In the genomic region with DNA sequence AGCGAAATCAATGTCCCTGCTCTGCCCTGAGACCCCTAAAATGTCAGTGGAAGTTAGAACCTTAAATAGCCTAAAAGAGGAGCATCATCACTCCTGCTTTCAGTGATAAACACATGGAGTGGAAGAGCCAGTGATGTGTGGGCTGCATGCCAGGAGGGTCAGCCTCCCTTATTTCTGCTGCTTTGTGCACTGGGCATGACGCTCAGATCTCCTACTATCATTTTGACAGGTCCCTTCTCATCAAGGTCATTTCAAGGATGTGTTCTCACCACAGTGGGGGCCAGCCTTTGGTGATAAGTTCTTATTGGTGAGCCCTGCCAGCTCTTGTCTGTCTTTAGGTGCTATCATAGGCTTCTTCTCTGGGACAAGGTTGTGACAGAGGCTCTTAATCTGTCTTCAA, we compare ENCODE assay signal across 27 mouse cellular contexts.
DNase-seq lines count a peak whose midpoint lies in the region; ATAC-seq and TF ChIP-seq lines count a peak whose summit lies in the region.
"Had no signal": no experiment of that assay in that cellular context is flagged by ENCODE, and none has a peak within 500 bp of the region (broad histone marks: within the 10 kb centered on the region; RNA-seq: fewer than 3 reads in every experiment).

No protein-coding gene starts in this region.

- ATAC-seq in heart, embryonic 11.5 days (replicated peaks; ENCODE audit: insufficient number of reproducible peaks, low FRiP score, low TSS enrichment) = peak; percentile 49; the same call in 1 of the 2 replicates
- ATAC-seq in heart, embryonic 15.5 days (replicated peaks; ENCODE audit: insufficient number of reproducible peaks, insufficient read depth, low FRiP score, low read depth) = peak; percentile 39; the same call in 1 of the 2 replicates
- ATAC-seq in heart, embryonic 12.5 days (ENCODE audit: insufficient number of reproducible peaks, low FRiP score) = no peak
- peak; percentile 52; the same call in 1 of the 2 replicates for ATAC-seq in kidney, embryonic 14.5 days (ENCODE audit: low FRiP score, low TSS enrichment)
- ATAC-seq in lung, embryonic 14.5 days (ENCODE audit: insufficient read depth) = no peak
- ATAC-seq: forebrain, embryonic 13.5 days; forebrain, embryonic 16.5 days; hindbrain, postnatal 0 days; inflammation-experienced regulatory T-cells, adult 6 months; Patski had no signal

- no peak overlapping the region for H3K4me2 ChIP-seq in heart, embryonic 11.5 days
- no peak overlapping the region for H3K4me2 ChIP-seq in heart, embryonic 15.5 days
- H3K4me2 ChIP-seq in heart, embryonic 12.5 days = no peak overlapping the region
- no peak overlapping the region for H3K4me2 ChIP-seq in kidney, embryonic 14.5 days (replicated peaks; ENCODE audit: low read depth, low read length)
- H3K4me2 ChIP-seq in lung, embryonic 14.5 days = no peak overlapping the region
- H3K4me2 ChIP-seq: forebrain, embryonic 13.5 days; hindbrain, embryonic 14.5 days had no signal

- no peak overlapping the region for H3K9ac ChIP-seq in heart, embryonic 11.5 days (ENCODE audit: low read depth, low read length)
- H3K9ac ChIP-seq in heart, adult 2 months (ENCODE audit: low read depth, low read length) = no peak overlapping the region
- H3K9ac ChIP-seq in heart, embryonic 15.5 days = no peak overlapping the region
- H3K9ac ChIP-seq in heart, embryonic 12.5 days = no peak overlapping the region
- no peak overlapping the region for H3K9ac ChIP-seq in kidney, embryonic 14.5 days (ENCODE audit: low read depth, low read length)
- H3K9ac ChIP-seq in lung, embryonic 14.5 days = no peak overlapping the region
- H3K9ac ChIP-seq: forebrain, embryonic 13.5 days; hindbrain, embryonic 14.5 days had no signal

- no peaks in the 10 kb centered on the region for H3K9me3 ChIP-seq in heart, embryonic 11.5 days (replicated peaks; ENCODE audit: control insufficient read depth, low read length)
- no peaks in the 10 kb centered on the region for H3K9me3 ChIP-seq in heart, embryonic 15.5 days (replicated peaks)
- H3K9me3 ChIP-seq in heart, embryonic 12.5 days (replicated peaks) = no peaks in the 10 kb centered on the region
- H3K9me3 ChIP-seq in kidney, embryonic 14.5 days (ENCODE audit: control insufficient read depth, low read length) = no peaks in the 10 kb centered on the region
- H3K9me3 ChIP-seq in lung, embryonic 14.5 days (ENCODE audit: low read depth, low read length) = no peaks in the 10 kb centered on the region
- H3K9me3 ChIP-seq: forebrain, embryonic 10.5 days; forebrain, embryonic 13.5 days had no signal

- no peaks in the 10 kb centered on the region for H3K79me2 ChIP-seq in heart, adult 2 months (replicated peaks; ENCODE audit: control insufficient read depth, insufficient read depth, low read length)

- no peaks in the 10 kb centered on the region for H3K36me3 ChIP-seq in heart, embryonic 11.5 days (ENCODE audit: control insufficient read depth, insufficient read depth, low read length)
- no peaks in the 10 kb centered on the region for H3K36me3 ChIP-seq in heart, adult 2 months (ENCODE audit: control insufficient read depth, insufficient read depth, low read length)
- H3K36me3 ChIP-seq in heart, embryonic 15.5 days = no peaks in the 10 kb centered on the region
- no peaks in the 10 kb centered on the region for H3K36me3 ChIP-seq in heart, embryonic 12.5 days
- H3K36me3 ChIP-seq in kidney, embryonic 14.5 days (ENCODE audit: control insufficient read depth, insufficient read depth, low read length) = no peaks in the 10 kb centered on the region
- no peaks in the 10 kb centered on the region for H3K36me3 ChIP-seq in kidney, adult 2 months (ENCODE audit: control insufficient read depth, insufficient read depth, low read length)
- H3K36me3 ChIP-seq in lung, embryonic 14.5 days (ENCODE audit: insufficient read depth) = no peaks in the 10 kb centered on the region
- H3K36me3 ChIP-seq: forebrain, embryonic 10.5 days; G1E had no signal

- 40% methylated on average over 2 of the region's 2 CpGs for WGBS in heart, embryonic 11.5 days (ENCODE audit: insufficient replicate concordance)
- 60% methylated on average over 2 of the region's 2 CpGs for WGBS in heart, adult 2 months
- 22% methylated on average over 2 of the region's 2 CpGs for WGBS in heart, embryonic 15.5 days
- WGBS in heart, embryonic 12.5 days = 34% methylated on average over 2 of the region's 2 CpGs
- 60% methylated on average over 2 of the region's 2 CpGs for WGBS in kidney, embryonic 14.5 days
- 80% methylated on average over 2 of the region's 2 CpGs for WGBS in kidney, adult 2 months
- 48% methylated on average over 2 of the region's 2 CpGs for WGBS in lung, embryonic 14.5 days
- WGBS in lung, adult 2 months = 83% methylated on average over 2 of the region's 2 CpGs

- no peaks in the 10 kb centered on the region for H3K27me3 ChIP-seq in heart, embryonic 11.5 days (ENCODE audit: control insufficient read depth, insufficient read depth, low read length)
- H3K27me3 ChIP-seq in heart, adult 2 months (ENCODE audit: control insufficient read depth, insufficient read depth, low read length) = no peaks in the 10 kb centered on the region
- no peaks in the 10 kb centered on the region for H3K27me3 ChIP-seq in heart, embryonic 15.5 days
- no peaks in the 10 kb centered on the region for H3K27me3 ChIP-seq in heart, embryonic 12.5 days (replicated peaks)
- H3K27me3 ChIP-seq in kidney, embryonic 14.5 days (ENCODE audit: control insufficient read depth, insufficient read depth, low read length) = no peaks in the 10 kb centered on the region
- H3K27me3 ChIP-seq in kidney, adult 2 months (replicated peaks; ENCODE audit: control insufficient read depth, insufficient read depth, low read length) = no peaks in the 10 kb centered on the region
- no peaks in the 10 kb centered on the region for H3K27me3 ChIP-seq in lung, embryonic 14.5 days (ENCODE audit: insufficient read depth, low read length)
- H3K27me3 ChIP-seq: forebrain, embryonic 13.5 days had no signal

- no peak for TF ChIP-seq POLR2A in heart, adult 2 months (IDR thresholded peaks at IDR 0.05; ENCODE audit: insufficient read depth, low read depth, low read length)
- no peak for TF ChIP-seq POLR2A in kidney, adult 2 months (IDR thresholded peaks at IDR 0.05; ENCODE audit: low read depth, low read length)
- TF ChIP-seq POLR2A in lung, adult 2 months (IDR thresholded peaks at IDR 0.05; ENCODE audit: borderline replicate concordance, extremely low read depth, low read depth, low read length) = no peak

- H3K27ac ChIP-seq in heart, embryonic 11.5 days (ENCODE audit: low read depth, low read length) = no peak overlapping the region
- no peak overlapping the region for H3K27ac ChIP-seq in heart, adult 2 months
- no peak overlapping the region for H3K27ac ChIP-seq in heart, embryonic 15.5 days
- no peak overlapping the region for H3K27ac ChIP-seq in heart, embryonic 12.5 days (ENCODE audit: poor library complexity, severe bottlenecking)
- no peak overlapping the region for H3K27ac ChIP-seq in kidney, embryonic 14.5 days (ENCODE audit: low read depth, low read length)
- H3K27ac ChIP-seq in kidney, adult 2 months (ENCODE audit: insufficient read depth, low read depth, low read length) = no peak overlapping the region
- H3K27ac ChIP-seq in lung, embryonic 14.5 days (ENCODE audit: low read depth) = no peak overlapping the region
- H3K27ac ChIP-seq: forebrain, embryonic 10.5 days; forebrain, embryonic 13.5 days; hindbrain, embryonic 14.5 days; hindbrain, postnatal 0 days had no signal

- DNase-seq in heart, adult 2 months = no peak
- DNase-seq in kidney, adult 2 months = no peak
- peak; percentile 47 for DNase-seq in lung, embryonic 14.5 days
- no peak for DNase-seq in lung, adult 2 months
- DNase-seq: adrenal gland, postnatal 10 days; adrenal gland, postnatal 36 days; B cell, adult 2 months; cerebellum, adult 18-20 months; cerebellum, adult 9-10 months; cerebellum, postnatal 14 days; gastrocnemius, postnatal 10 days; gastrocnemius, postnatal 36 days; heart, postnatal 10 days; heart, postnatal 4 days; kidney, adult 11 months had no signal

- no peak for TF ChIP-seq EP300 in heart, adult 2 months (IDR thresholded peaks at IDR 0.05; ENCODE audit: insufficient read depth, low read depth, low read length)

- TF ChIP-seq CTCF in heart, adult 2 months (IDR thresholded peaks at IDR 0.05) = no peak
- no peak for TF ChIP-seq CTCF in kidney, adult 2 months (conservative IDR thresholded peaks at IDR 0.05; ENCODE audit: insufficient read depth, insufficient read length, low read depth, low read length)
- TF ChIP-seq CTCF in lung, embryonic 14.5 days (IDR thresholded peaks at IDR 0.05; ENCODE audit: low read depth) = no peak
- no peak for TF ChIP-seq CTCF in lung, adult 2 months (IDR thresholded peaks at IDR 0.05; ENCODE audit: insufficient read depth, low read length)

- no peaks in the 10 kb centered on the region for H3K4me1 ChIP-seq in heart, embryonic 11.5 days (ENCODE audit: control insufficient read depth, insufficient read depth, low read length)
- H3K4me1 ChIP-seq in heart, adult 2 months (ENCODE audit: control insufficient read depth, insufficient read depth, low read length) = no peaks in the 10 kb centered on the region
- peaks cover 5% of the 10 kb centered on the region; the same call in 1 of the 2 replicates for H3K4me1 ChIP-seq in heart, embryonic 15.5 days (replicated peaks)
- peaks cover 6% of the 10 kb centered on the region; the same call in 1 of the 2 replicates for H3K4me1 ChIP-seq in heart, embryonic 12.5 days (replicated peaks)
- H3K4me1 ChIP-seq in kidney, embryonic 14.5 days (ENCODE audit: control insufficient read depth, insufficient read depth, low read length) = no peaks in the 10 kb centered on the region
- peaks cover 5% of the 10 kb centered on the region; the same call in 1 of the 2 replicates for H3K4me1 ChIP-seq in kidney, adult 2 months (ENCODE audit: control insufficient read depth, insufficient read depth, low read length)
- H3K4me1 ChIP-seq in lung, embryonic 14.5 days (ENCODE audit: insufficient read depth) = no peaks in the 10 kb centered on the region
- no peaks in the 10 kb centered on the region for H3K4me1 ChIP-seq in lung, adult 2 months (ENCODE audit: control insufficient read depth, insufficient read depth, low read length)
- H3K4me1 ChIP-seq: forebrain, embryonic 10.5 days; forebrain, embryonic 13.5 days had no signal

- intact Hi-C loops in heart, adult 2 months (cut with DNase I) = no loop called here

- no peak overlapping the region for H3K4me3 ChIP-seq in heart, embryonic 11.5 days (ENCODE audit: low read depth, low read length)
- no peak overlapping the region for H3K4me3 ChIP-seq in heart, adult 2 months
- H3K4me3 ChIP-seq in heart, embryonic 15.5 days = no peak overlapping the region
- H3K4me3 ChIP-seq in heart, embryonic 12.5 days = no peak overlapping the region
- no peak overlapping the region for H3K4me3 ChIP-seq in kidney, embryonic 14.5 days (ENCODE audit: low read length)
- no peak overlapping the region for H3K4me3 ChIP-seq in kidney, adult 2 months (ENCODE audit: insufficient read depth, low read depth, low read length)
- H3K4me3 ChIP-seq in lung, embryonic 14.5 days (ENCODE audit: low read depth, low read length) = no peak overlapping the region
- no peak overlapping the region for H3K4me3 ChIP-seq in lung, adult 2 months (replicated peaks; ENCODE audit: extremely low read depth, low read depth, low read length)
- H3K4me3 ChIP-seq: forebrain, embryonic 10.5 days; forebrain, embryonic 13.5 days had no signal

Comparison
In these comparisons a context has a peak if more than half of its experiments do, and no peak if none do; other contexts are left out.
1. ATAC-seq: peak in heart, embryonic 11.5 days (single experiment), heart, embryonic 15.5 days (single experiment) and kidney, embryonic 14.5 days (single experiment); none in heart, embryonic 12.5 days (single experiment) and lung, embryonic 14.5 days (single experiment).